Mouse (Mus musculus): ENCODE measurements around the gene Parn.
"Not testable (repeated sequence)": the region's sequence is repeated elsewhere in the genome, so short reads cannot be mapped to it uniquely, and the experiment has no call there.

The Parn gene

DNA sequence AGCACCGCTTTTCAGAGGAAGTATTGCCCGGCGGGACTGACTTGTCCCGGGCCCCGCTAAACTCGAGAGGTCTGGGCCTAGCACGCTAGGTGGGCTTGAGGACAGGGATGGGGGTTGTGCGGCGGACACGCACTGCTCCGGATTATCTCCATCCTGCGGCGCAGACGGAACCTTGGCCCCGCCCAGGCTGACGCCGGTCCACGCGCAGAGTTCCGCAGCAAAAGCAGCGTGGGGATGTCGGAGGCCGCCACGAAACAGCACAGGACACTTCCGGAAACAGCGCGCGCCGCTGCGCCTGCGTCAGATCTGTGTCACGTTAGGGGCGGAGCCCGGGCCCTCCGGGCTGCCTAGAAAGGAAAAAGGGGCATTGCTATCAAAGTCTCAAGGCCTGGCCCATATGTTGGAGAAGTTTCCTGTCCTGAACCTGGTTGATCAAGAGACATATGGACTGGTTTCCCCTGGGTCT lies at the start of gene Parn:
TSS of gene Parn (minus strand) at position 293 of the 466 bp plus-strand sequence.
- peak; percentile 89 to 96 for DNase-seq (ENCODE audit: low spot score in 2 of 2)

DNA sequence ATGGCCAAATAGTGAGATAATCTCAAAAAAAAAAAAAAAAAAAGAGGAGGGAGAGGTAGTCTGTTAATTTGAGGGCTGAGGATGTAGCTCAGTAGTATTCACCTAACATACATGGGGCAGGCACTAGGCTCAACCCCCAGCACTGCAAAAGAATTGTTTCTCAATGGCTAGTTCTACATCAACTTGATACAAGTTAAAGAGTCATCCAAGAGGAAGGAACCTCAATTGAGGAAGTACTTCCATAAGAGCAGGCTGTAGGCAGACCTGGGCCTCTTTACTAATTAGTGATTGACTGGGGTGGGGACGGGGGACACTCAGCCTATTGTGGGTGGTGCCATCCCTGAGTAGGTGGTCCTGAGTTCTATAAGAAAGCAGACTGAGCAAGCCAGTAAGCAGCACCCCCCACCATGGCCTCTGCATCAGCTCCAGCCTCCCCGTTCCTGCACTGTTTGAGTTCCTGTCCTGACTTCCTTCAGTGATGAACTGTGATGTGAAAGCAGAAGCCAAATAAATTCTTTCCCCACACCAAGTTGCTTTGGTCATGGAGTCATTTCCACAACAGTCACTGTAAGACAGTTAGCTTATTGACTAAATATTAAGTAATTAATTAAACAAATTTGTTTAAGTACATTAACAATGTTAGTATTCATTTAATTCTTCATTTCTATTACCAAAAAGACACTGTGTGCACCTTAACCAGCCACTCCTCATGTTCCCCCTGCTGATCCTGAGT lies 49.0 kb upstream of the Parn start:
- no peak for DNase-seq (ENCODE audit: low spot score in 2 of 2)

DNA sequence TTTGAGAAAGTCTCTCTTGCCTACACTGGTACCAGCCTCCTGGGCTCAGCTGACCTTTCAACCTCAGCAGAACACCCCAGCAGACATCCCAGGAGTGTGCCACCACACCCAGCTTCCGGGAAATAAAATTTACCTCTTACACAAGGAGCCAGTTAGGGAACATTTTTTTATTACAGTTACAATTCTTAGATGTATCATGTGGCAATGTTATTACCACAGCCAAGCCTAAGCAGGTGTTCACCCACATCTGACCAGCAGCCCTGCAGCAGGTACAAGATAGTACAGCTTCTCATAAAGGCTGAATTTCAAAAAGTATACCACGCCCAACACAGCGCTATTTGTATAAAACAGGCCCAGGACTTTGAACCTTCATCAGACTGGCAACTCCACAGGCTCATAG lies 46.9 kb upstream of the Parn start:
- no peak for DNase-seq (ENCODE audit: low spot score in 2 of 2)

GRCm38 (mm10) chr16:13704676-13705075 lies 36.7 kb upstream of the Parn start:
- no peak for DNase-seq (ENCODE audit: low spot score in 2 of 2)

DNA sequence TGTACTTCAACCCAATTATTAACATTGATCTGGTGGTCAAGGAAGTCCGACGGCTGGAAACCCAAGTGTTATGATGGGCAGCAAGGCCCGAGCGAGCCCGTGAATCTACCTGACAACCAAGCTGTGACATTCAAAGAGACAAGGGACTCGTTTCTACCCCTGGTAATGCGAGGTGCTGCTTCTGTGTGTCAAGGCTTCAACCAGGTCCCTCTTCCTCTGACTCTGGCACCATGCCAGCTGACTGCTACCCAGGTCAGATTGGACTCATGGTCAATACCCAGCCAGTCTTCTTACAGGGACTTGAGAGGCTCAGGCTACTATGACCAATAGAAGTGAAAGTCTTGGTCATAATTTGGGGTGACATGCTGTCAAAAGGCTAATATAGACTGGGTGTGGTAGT lies 34.2 kb upstream of the Parn start:
- no peak for DNase-seq (ENCODE audit: low spot score in 2 of 2)

GRCm38 (mm10) chr16:13698998-13699397 lies 31.0 kb upstream of the Parn start:
- no peak for DNase-seq (ENCODE audit: low spot score in 2 of 2)

DNA sequence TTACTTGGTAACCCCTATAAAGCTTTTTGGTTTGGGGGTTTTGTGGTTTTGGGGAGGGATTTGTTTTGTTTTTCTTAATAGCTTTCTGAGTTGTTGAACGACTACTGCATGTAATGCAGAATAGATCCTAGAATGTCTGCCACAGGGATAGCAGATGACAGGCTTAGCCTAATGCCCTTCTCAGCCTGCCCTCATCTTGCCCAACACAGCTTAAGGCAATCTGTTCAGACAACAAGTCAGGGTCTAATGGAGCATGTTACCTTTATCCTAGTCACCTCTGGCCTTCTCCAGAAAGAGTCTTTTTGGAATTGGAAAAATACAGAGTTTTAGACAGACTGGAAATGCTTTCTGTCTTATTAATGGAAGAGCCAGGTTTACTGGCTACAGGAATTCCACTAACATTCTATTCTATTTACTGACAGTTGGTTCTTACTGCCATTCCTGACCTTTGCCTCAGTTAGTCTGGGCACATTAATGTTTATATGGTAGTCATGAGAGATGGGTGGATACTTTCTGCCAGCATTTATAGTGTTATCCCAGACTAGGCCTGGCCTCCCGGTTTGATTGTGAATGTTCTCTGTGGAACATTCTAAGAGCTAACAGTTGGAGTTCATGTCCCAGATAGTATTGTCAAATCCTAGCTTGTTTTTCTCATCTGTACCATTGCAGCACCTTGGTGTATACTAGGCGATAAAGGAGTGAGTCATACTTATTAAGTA lies 10.8 kb upstream of the Parn start:
- no peak for DNase-seq (ENCODE audit: low spot score in 2 of 2)

DNA sequence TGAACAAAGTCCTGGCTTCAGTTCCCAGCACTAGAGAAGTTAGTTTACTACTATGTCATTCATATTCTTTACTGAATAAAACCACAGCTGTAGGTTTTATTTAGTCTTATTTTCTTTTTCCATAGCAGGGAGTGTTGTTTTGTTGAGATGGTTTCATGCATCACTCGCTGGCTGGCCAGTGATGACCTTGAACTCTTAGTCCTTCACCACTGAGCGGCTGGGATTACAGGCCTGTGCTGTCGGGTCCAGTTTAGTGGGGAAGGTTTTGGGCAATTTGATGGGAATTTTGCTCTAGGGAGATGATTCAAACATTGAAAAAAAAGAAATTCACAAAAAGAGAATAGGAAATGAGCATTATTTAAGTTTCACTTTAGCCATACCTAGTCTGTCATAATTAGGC lies 6.5 kb upstream of the Parn start:
- DNase-seq (ENCODE audit: low spot score in 2 of 2) = no peak

GRCm38 (mm10) chr16:13673114-13673513 lies 5.1 kb upstream of the Parn start:
- DNase-seq (ENCODE audit: low spot score in 2 of 2) = no peak

- peak in 1 of 2 experiments; percentile 23 for DNase-seq (ENCODE audit: low spot score in 2 of 2)
These were observed 4.5 kb upstream of the Parn start for GRCm38 (mm10) chr16:13672386-13672898.

DNA sequence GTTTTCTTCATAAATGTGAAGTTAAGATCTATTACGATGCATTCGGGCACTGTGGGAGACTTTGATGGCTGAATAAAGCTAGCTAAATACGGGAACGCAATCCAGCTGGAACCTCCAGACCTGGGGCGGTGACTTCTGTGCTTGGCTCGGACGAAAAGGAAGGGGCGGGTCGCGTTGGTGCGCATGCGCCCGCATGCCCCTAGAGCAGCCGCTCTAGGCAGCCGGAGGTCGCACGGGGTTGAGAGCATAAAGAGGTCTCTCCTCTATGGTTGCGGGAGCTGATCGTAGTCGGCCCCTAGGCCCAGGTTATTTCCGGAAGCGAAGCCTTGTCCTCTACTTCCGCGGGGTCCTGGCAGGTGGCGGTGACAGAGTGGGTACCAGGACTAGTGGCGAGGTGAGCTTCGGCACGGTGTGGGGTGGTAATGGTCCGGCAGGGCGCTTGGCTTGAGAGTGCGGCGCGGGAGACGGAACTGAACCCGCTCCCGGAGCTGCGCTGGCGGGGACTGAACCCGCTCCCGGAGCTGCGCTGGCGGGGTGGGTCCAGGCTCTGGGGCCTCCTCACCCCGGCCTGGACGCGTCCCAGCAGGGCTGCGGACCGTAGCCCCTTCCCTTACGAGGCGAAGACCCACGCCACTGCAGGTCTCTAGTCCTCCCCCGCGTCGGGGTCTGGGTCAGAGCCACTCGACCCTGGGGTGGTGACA lies 3.9 kb upstream of the Parn start, which contains the start of the genes Bfar and 3110001I22Rik:
TSS of gene Bfar (plus strand) at position 174 of the 701 bp plus-strand sequence.
TSS of gene 3110001I22Rik (plus strand) at position 245 of the 701 bp plus-strand sequence.
- DNase-seq (ENCODE audit: low spot score in 2 of 2) = peak; percentile 82 to 88

DNA sequence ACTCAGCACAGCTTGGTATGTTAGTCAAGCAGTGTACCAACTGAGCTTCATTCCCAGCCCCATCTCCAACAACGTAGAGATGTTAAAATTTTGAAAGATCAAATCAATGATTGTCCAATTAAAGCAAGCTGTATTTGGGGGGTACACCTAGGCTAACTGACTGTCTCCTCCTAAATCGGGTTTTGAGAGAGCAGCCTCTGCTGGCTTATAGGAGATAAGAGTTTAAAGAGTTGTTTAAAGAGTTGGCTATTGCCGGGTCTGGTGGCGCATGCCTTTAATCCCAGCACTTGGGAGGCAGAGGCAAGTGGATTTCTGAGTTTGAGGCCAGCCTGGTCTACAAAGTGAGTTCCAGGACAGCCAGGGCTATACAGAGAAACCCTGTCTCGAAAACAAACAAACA lies 2.9 kb upstream of the Parn start:
- DNase-seq (ENCODE audit: low spot score in 2 of 2) = not testable (repeated sequence)

- no peak for DNase-seq (ENCODE audit: low spot score in 2 of 2)
These were observed 1.3 kb upstream of the Parn start for GRCm38 (mm10) chr16:13669282-13669681.

- DNase-seq (ENCODE audit: low spot score in 2 of 2) = no peak
These were observed 585 bp upstream of the Parn start for GRCm38 (mm10) chr16:13668402-13669108.

DNA sequence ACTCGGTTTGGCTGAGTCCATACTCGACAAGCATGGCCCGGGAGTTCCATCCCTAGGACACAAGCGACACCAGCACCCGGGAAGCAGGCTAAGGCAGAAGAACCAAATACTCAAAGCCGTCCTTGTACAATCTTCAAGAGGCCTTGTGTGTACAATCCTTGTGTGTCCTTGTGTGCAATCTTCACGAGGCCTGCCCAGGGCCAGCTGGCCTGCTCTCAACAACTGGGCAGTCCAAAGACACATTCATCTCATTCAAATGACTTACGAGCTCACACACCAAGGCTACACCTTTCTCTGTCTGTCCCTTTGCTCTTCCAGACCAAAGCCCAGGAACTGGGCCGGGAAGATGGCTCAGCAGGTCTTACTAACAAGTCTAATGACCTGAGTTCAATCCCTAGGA lies 7.2 kb downstream of the Parn start:
- DNase-seq (ENCODE audit: low spot score in 2 of 2) = no peak

DNA sequence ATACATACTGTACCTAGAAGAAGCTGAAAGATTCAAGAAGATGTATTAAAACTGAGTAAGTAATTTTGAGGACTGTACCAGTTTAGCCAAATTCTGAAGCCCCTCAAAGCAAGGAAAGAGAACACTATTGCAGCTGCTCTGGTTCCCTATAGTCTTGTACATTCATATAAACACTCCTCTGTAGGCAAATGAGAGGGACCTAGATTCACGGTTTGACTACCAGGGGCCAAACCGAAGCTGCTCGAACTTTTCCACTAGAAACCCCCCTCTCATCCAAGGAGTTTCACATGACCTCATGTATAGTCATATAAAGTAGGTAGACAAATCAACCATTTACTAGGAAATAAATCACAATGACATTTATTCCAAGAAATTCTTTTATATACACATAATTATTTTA lies 9.1 kb downstream of the Parn start:
- DNase-seq (ENCODE audit: low spot score in 2 of 2) = no peak

DNA sequence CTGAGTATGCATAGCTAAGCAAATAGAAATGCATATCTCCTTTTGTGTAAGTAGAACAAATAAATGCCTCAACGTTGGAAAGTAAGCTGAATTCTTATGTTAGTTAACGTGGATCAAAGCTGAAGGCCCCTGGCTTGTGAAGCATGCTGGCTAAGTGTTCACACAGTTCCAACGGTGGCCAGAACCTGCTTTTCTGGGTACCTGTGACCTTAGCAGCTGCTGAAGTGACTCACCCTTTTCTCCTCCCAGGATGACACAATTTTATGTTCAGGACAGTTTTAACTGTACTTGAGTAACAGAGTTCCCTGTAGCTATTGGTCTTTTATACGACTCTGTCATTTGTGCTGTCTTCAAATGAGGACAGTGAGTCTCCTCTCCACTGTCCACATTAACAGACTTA lies 22.0 kb downstream of the Parn start:
- no peak for DNase-seq (ENCODE audit: low spot score in 2 of 2)

DNA sequence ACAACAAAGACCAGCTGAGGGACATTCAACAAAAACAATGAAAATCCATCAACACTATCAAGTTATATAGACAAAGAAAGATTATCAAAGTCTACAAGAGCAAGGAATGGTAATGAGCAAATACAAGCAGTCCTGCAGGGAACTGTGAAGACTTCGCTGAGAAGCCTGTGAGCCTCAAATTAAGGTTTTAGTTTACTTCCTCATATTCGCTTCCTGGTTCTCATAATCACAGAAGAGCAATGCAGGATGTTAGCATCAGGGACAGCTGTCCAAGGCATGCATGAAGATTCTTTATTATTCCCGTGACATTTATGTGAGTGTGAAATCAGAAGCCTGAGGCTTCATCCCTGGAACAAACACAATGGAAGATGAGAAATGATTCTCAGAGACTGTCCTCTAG lies 23.5 kb downstream of the Parn start:
- no peak for DNase-seq (ENCODE audit: low spot score in 2 of 2)

GRCm38 (mm10) chr16:13640064-13640463 lies 27.9 kb downstream of the Parn start:
- no peak for DNase-seq (ENCODE audit: low spot score in 2 of 2)

- DNase-seq (ENCODE audit: low spot score in 2 of 2) = no peak
These were observed 28.5 kb downstream of the Parn start for GRCm38 (mm10) chr16:13639508-13639907.

DNA sequence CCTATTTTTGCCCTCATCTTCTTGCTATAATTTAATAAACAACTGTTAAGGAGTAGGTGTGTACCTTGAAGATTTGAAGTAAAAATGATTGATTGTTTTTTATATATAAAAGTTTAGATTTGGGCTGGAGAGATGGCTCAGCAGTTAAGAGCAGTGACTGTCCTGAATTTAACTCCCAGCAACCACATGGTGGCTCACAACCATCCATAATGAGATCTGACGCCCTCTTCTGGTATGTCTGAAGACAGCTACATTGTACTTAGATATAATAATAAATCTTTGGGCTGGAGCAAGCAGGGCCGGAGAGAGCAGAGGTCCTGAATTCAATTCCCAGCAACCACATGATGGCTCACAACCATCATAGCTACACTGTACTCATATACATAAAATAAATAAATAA lies 29.8 kb downstream of the Parn start:
- not testable (repeated sequence) for DNase-seq (ENCODE audit: low spot score in 2 of 2)

- DNase-seq (ENCODE audit: low spot score in 2 of 2) = no peak
These were observed 39.6 kb downstream of the Parn start for GRCm38 (mm10) chr16:13628345-13628744.

All from left cerebral cortex, adult 9 months (tissue).